Mouse (Mus musculus) liver, embryonic 12.5 days (tissue): Measurements from ENCODE around the gene Dnah2. TPM values are rescaled to one million over a fixed set of nuclear protein-coding genes. Genes with fewer than 3 reads are reported as not detected.

Source experiments
- ATAC-seq: fragments of 200-750 bp; cut with Nextera tagmentation; 2 replicates; pipeline ENCODE4 v1.8.0; 2017; ENCODE audit warnings: moderate number of reproducible peaks, mild to moderate bottlenecking, moderate library complexity
- H3K27ac ChIP-seq: fragments of 300-500 bp; sonication (generic); 2 replicates; pipeline ENCODE4 v1.5.1; 2016; ENCODE audit warnings: mild to moderate bottlenecking
- H3K27me3 ChIP-seq: fragments of 300-500 bp; sonication (generic); replicated peaks from 2 replicates; pipeline ENCODE4 v1.6.1; 2016; ENCODE audit warnings: mild to moderate bottlenecking, moderate library complexity
- H3K36me3 ChIP-seq: fragments of 300-500 bp; sonication (generic); 2 replicates; pipeline ENCODE4 v1.6.1; 2016; ENCODE audit warnings: mild to moderate bottlenecking, moderate library complexity
- H3K4me1 ChIP-seq: fragments of 300-500 bp; sonication (generic); 2 replicates; pipeline ENCODE4 v1.6.1; 2016
- H3K4me2 ChIP-seq: fragments of 300-500 bp; sonication (generic); 2 replicates; pipeline ENCODE4 v1.6.1; 2016; ENCODE audit warnings: mild to moderate bottlenecking, moderate library complexity
- H3K4me3 ChIP-seq: fragments of 300-500 bp; sonication (generic); 2 replicates; pipeline ENCODE4 v1.5.1; 2016; ENCODE audit warnings: mild to moderate bottlenecking, moderate library complexity
- H3K9ac ChIP-seq: fragments of 300-500 bp; sonication (generic); 2 replicates; pipeline ENCODE4 v1.6.1; 2016; ENCODE audit warnings: mild to moderate bottlenecking, moderate library complexity
- H3K9me3 ChIP-seq: fragments of 300-500 bp; sonication (generic); replicated peaks from 2 replicates; pipeline ENCODE4 v1.6.1; 2016; ENCODE audit warnings: mild to moderate bottlenecking, moderate library complexity
- WGBS: fragments of 180-500 bp; shearing (Covaris S2); methylation state at CpG from one replicate; pipeline ENCODE4 v1.1.7; 2016; ENCODE audit not compliant: insufficient replicate concordance; 5-methylcytosine and 5-hydroxymethylcytosine counted together
- polyA plus RNA-seq: library from polyadenylated mRNA; unstranded; fragments of >200 nt; fragmentation: Nextera tagmentation; extraction: Ambion mirVana; gene quantifications from 2 replicates; pipeline ENCODE4 v1.2.1, GENCODE M21; 2016

Gene Dnah2
- polyA plus RNA-seq, 1 experiment from 2014 or later: 0.06 TPM

DNA sequence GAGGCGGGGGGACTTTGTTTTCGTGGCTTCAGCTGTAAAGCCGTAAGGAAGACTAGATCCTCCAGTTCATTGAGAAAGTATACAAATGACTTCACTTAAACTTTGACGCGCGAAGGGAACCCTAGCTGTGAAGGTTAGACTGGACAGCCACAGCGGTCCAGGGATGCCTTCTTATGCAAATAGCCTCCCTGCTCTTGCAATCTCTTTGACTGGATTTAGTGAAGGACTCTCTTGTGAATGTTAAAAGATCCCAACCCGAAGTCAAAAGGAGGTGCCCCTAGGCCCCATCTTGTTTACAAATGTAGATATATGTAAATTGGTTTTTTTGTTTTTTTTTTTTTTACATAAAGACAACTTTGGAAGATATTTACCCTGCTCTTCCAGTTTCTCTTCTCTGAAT lies 32.9 kb upstream of the Dnah2 start:
- H3K4me1 ChIP-seq: peaks cover 74% of the 10 kb centered on the region
- 1% methylated on average over 8 of the region's 8 CpGs for WGBS

DNA sequence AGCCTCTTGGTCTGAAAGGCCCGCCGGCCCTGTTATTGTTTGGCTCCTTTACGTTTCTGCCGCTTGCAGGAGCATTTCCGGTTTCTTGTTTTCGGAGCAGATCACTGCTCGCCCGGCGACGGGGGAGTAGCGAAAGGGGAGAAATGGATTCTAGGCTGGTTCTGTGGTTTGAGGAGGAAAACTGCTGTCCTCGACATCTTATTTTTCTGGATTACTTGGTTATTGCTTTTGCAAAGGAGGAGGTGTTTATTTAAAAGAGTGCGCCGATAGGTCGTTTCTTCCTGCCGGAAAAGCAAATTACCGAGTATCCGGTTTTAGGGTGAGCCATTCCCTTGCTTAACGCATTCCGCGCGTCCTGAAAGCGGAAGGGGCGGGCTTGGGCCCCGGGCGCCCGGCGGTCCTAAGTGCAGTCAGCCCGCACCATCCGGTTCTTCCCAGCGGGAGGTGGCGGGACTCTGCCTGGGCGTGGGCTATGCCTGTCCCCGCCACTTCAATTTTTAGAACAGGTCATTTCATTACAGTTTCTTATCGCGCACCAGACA lies 32.3 kb upstream of the Dnah2 start:
- Histone ChIP-seq H3K4me2 (peak overlapping the region; percentile 96), H3K9ac (peak overlapping the region; percentile 89), H3K27me3 (no peaks in the 10 kb centered on the region), H3K9me3 (no peaks in the 10 kb centered on the region), H3K4me3 (peak overlapping the region; percentile 86), H3K27ac (peak overlapping the region; percentile 95), H3K36me3 (peaks cover 33% of the 10 kb centered on the region), H3K4me1 (peaks cover 74% of the 10 kb centered on the region)
- WGBS: under 1% methylated on average over 36 of the region's 36 CpGs
- peak; percentile 84 for ATAC-seq

More for the DNA sequence above, 32.9 kb upstream of the Dnah2 start:
- peak overlapping the region; percentile 95 for H3K27ac ChIP-seq
- peak overlapping the region; percentile 86 for H3K4me3 ChIP-seq
- H3K27me3 ChIP-seq: no peaks in the 10 kb centered on the region
- H3K4me2 ChIP-seq: peak overlapping the region; percentile 96
- peak overlapping the region; percentile 89 for H3K9ac ChIP-seq
- no peak for ATAC-seq
- no peaks in the 10 kb centered on the region for H3K9me3 ChIP-seq
- H3K36me3 ChIP-seq: peaks cover 32% of the 10 kb centered on the region

DNA sequence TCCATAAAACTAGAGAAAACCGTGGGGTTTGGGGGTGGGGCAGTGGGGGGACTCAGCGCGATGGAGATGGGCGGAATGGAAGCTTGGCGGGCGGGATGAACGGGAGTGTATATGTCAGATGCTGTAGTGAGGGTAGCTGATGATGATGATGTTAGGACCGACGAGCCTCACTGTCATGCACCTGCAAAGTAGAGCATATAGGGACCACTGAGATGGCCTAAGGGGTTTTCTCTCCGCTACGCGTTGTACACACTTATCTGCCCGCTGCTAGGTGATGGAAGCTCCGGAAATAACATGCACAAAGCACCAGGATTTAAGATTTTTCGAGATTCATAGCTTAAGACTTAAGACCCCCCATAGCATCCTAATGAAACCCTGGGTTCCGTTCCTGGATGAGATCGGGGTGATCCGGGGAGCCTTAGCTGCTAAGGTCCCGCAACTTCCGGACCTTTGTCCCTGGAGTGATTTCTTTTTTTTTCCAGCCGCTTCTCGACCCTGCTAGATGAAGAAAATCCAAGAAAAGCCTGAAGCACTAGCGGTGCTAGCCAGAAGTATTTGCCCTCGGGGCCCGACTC lies 31.7 kb upstream of the Dnah2 start:
- Histone ChIP-seq H3K27me3 (no peaks in the 10 kb centered on the region), H3K4me1 (peaks cover 74% of the 10 kb centered on the region), H3K9me3 (no peaks in the 10 kb centered on the region), H3K4me3 (peak overlapping the region; percentile 86), H3K27ac (peak overlapping the region; percentile 95), H3K9ac (peak overlapping the region; percentile 89), H3K4me2 (peak overlapping the region; percentile 96), H3K36me3 (peaks cover 38% of the 10 kb centered on the region)
- no peak for ATAC-seq
- 1% methylated on average over 25 of the region's 25 CpGs for WGBS

DNA sequence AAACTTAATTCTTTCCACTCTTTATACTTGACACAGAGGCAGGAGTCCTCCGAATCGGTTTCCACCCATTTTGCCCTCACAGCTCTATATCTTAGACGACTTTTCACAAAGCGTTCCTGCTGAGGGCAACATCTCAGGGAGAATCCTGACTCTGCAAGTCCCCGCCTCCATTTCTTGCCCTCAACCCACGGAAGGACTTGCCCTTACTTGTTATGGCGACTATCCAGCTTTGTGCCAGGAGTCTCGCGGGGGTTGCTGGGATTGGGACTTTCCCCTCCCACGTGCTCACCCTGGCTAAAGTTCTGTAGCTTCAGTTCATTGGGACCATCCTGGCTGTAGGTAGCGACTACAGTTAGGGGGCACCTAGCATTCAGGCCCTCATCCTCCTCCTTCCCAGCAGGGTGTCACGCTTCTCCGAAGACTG lies 31.2 kb upstream of the Dnah2 start, which contains the start of the genes Wrap53 and Trp53:
Gene Wrap53, minus strand, starts transcription at position 165 of the 424 bp plus-strand sequence.
Gene Trp53, plus strand, starts transcription at position 269 of the 424 bp plus-strand sequence.
- Histone ChIP-seq H3K36me3 (peaks cover 43% of the 10 kb centered on the region), H3K4me1 (peaks cover 74% of the 10 kb centered on the region), H3K9me3 (no peaks in the 10 kb centered on the region), H3K4me2 (peak within 1 kb of the TSS; percentile 96), H3K27me3 (no peaks in the 10 kb centered on the region), H3K4me3 (peak within 1 kb of the TSS; percentile 86), H3K27ac (peak within 1 kb of the TSS; percentile 95), H3K9ac (peak within 1 kb of the TSS; percentile 89)
- peak; percentile 55 for ATAC-seq
- under 1% methylated on average over 13 of the region's 13 CpGs for WGBS

DNA sequence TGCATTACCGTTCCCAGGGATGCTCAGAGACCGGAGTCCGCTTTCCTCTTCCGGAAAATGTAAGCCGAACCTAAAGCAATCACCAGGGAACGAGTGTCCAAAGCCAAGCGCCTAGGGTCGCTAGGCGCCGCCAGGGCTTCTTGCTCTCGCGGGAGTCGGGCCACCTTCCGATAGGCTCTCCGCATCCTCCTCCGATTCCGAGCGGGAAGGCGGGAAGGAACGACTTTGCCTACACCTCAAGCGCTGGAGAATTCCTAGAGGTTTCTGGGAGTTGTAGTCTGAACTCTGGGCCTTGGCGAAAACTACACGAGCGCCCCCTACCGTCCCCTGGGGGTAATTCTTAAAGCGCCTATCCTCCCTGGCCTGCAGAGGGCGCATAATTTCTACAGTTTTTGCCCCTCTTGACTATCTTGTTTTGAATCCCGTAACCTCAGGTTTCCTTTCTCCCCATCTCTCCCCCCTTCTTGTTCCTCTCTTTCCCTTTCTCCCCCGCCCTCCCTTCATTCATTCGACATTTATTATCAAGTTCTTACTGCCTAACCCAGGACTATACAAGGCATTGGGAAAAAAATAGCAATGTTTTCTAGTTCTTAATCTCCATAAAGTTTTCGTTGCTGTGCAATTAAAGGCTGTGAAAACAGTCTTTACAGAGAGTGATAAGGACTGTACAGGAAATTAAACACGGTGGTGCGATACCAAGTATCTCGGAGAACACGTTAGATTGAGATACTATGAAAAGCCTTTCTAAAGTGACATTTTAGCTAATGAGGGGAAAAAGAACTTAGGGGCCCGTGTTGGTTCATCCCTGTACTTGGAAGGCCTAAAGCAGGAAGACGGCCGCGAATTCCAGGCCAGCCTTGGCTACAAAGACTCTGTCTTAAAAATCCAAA lies 30.5 kb upstream of the Dnah2 start:
- Histone ChIP-seq H3K27me3 (no peaks in the 10 kb centered on the region), H3K27ac (peak overlapping the region; percentile 95), H3K36me3 (peaks cover 45% of the 10 kb centered on the region), H3K9ac (peak overlapping the region; percentile 89), H3K4me1 (peaks cover 74% of the 10 kb centered on the region), H3K4me3 (peak overlapping the region; percentile 86), H3K9me3 (no peaks in the 10 kb centered on the region), H3K4me2 (peak overlapping the region; percentile 96)
- peak; percentile 80 for ATAC-seq
- WGBS: 1% methylated on average over 39 of the region's 39 CpGs

DNA sequence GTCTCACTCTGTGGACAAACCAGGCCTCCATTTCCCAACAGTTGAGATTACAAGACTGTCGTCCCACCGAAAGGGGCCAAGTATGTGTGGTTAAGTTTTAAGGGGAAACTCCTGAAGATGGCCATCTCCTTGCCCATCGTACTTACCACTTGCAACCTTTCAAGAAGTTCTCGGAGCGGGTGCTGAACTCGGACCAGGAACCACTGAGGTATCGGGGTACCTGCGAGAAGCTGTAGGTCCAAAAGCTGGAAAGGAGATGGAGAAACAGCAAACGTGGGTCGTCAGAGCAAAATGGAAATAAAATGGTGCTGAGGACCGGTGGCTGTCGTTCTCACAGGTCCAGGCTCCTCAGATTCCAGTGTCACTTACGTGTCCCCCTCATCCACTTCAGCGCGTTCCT lies 29.4 kb upstream of the Dnah2 start:
- Histone ChIP-seq H3K4me2 (peak overlapping the region; percentile 96), H3K4me1 (peaks cover 66% of the 10 kb centered on the region), H3K9ac (peak overlapping the region; percentile 89), H3K27me3 (no peaks in the 10 kb centered on the region), H3K27ac (peak overlapping the region; percentile 95), H3K4me3 (peak overlapping the region; percentile 86), H3K9me3 (no peaks in the 10 kb centered on the region), H3K36me3 (peaks cover 45% of the 10 kb centered on the region)
- WGBS: 7% methylated on average over 15 of the region's 15 CpGs
- no peak for ATAC-seq

DNA sequence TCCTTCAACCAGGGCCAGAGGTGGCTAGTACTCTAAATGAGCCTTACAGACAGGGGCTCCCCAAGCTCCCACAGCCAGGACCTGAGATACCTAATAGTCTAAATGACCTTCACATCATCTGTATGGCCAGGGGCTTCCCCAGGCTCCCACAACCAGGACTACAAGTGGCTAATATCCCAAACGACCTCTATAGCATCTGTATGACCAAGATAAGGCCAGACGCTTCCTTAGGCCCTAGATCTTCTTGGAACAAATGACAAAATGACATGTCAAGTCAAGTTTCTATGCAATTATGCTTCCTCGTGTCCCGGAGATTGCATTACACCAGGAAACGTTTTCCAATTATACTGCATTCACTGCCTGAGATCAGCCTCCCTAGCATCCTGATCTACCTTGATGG lies 27.4 kb upstream of the Dnah2 start:
- Histone ChIP-seq H3K4me2 (peak overlapping the region; percentile 96), H3K27me3 (no peaks in the 10 kb centered on the region), H3K27ac (peak overlapping the region; percentile 95), H3K9ac (peak overlapping the region; percentile 89), H3K9me3 (no peaks in the 10 kb centered on the region), H3K36me3 (peaks cover 57% of the 10 kb centered on the region), H3K4me1 (peaks cover 65% of the 10 kb centered on the region), H3K4me3 (peak overlapping the region; percentile 86)
- no peak for ATAC-seq
- WGBS: 24% methylated on average over 5 of the region's 5 CpGs

DNA sequence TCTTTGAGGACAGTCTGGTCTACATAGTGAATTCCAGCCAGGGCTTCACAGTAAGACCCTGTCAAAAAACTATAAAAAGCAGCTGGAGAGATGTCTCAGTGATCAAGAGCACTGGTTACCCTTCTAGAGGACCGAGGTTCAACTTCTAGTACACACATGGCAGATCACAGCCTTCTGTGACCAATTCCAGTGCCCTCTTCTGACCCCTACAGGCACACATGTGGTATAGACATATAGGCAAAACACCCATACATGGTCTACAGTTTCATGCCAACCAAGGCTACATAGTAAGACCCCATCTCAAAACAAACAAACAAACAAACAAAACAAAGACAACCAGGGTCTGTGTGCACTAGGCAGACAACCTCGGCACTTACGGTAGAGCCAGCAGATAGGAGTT lies 26.3 kb upstream of the Dnah2 start:
- H3K9me3 ChIP-seq: no peaks in the 10 kb centered on the region
- no peak overlapping the region for H3K4me3 ChIP-seq
- H3K9ac ChIP-seq: no peak overlapping the region
- peak overlapping the region; percentile 38; the same call in 1 of the 2 replicates for H3K27ac ChIP-seq
- peak overlapping the region; percentile 3; the same call in 1 of the 2 replicates for H3K4me2 ChIP-seq
- H3K27me3 ChIP-seq: no peaks in the 10 kb centered on the region
- peaks cover 76% of the 10 kb centered on the region for H3K4me1 ChIP-seq
- H3K36me3 ChIP-seq: peaks cover 68% of the 10 kb centered on the region
- ATAC-seq: no peak
- WGBS: 54% methylated on average over 3 of the region's 3 CpGs

DNA sequence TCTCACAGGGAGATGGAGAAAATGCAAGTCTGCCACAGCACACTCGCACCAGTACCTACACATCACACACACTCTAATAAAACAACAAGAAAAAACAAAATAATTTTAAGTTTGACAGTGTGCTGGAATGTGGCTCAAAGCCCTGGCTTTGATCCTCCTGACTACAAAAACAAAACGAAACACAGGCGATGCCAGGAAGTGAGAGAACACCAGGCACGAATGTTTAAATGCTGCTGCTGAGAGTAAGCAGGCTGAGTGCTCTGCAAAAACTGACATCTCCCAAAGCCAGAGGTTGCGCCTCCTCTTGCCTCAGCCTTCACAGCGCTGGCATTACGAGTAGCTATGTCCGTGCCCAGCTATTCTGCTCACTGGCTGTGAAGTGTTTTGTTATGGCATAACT lies 16.2 kb upstream of the Dnah2 start:
- H3K4me2 ChIP-seq: no peak overlapping the region
- no peak for ATAC-seq
- no peak overlapping the region for H3K27ac ChIP-seq
- peaks cover 94% of the 10 kb centered on the region for H3K36me3 ChIP-seq
- H3K9me3 ChIP-seq: no peaks in the 10 kb centered on the region
- H3K27me3 ChIP-seq: peaks cover 26% of the 10 kb centered on the region
- no peak overlapping the region for H3K9ac ChIP-seq
- H3K4me1 ChIP-seq: peaks cover 21% of the 10 kb centered on the region
- WGBS: 85% methylated on average over 8 of the region's 8 CpGs
- no peak overlapping the region for H3K4me3 ChIP-seq

DNA sequence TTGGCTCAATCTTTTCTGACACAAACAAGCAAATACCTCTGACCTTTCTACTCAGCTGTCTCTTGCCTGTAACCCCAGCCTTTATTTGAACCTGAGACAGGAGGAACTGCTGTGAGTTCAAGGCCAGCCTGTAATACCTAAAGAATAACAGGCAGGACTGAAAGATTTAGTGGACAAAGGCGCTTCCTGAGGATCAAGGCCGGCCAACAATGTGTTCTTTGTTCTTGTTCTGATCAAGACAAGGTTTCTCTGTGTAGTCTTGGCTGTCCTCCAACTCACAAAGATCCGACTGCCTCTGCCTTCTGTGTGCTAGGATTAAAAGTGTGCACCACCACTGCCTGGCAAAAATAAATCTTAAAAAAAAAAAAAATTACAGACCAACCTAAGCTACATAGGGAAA lies 15.5 kb upstream of the Dnah2 start:
- peaks cover 21% of the 10 kb centered on the region for H3K4me1 ChIP-seq
- peaks cover 86% of the 10 kb centered on the region for H3K36me3 ChIP-seq
- no peak overlapping the region for H3K9ac ChIP-seq
- 82% methylated on average over 3 of the region's 3 CpGs for WGBS
- no peak overlapping the region for H3K4me3 ChIP-seq
- H3K4me2 ChIP-seq: no peak overlapping the region
- H3K27me3 ChIP-seq: peaks cover 34% of the 10 kb centered on the region
- no peak for ATAC-seq
- H3K27ac ChIP-seq: no peak overlapping the region
- no peaks in the 10 kb centered on the region for H3K9me3 ChIP-seq

DNA sequence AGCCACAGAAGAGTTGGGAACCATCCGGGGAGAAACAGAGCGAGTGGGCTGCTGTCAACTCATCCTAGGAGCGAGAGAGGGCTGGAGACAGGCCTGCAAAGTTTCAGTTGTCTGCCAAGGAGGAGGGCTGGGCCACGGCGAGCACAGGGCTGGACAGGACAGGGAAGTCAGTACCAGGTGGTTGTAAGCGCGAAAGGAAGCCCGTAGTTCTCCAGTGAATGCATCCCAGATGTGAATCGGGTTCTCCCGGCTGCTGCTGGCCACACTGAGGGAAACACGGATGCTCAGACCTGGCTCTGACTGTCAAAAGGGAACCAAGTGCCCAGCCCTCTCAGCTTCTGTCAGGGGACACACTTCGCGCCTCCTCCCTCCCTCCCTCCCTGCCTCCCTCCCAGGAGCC lies 14.5 kb upstream of the Dnah2 start:
- Histone ChIP-seq H3K9ac (no peak overlapping the region), H3K27me3 (peaks cover 44% of the 10 kb centered on the region), H3K4me3 (no peak overlapping the region), H3K4me1 (peaks cover 31% of the 10 kb centered on the region), H3K4me2 (no peak overlapping the region), H3K36me3 (peaks cover 78% of the 10 kb centered on the region), H3K9me3 (no peaks in the 10 kb centered on the region), H3K27ac (no peak overlapping the region)
- ATAC-seq: no peak
- WGBS: 75% methylated on average over 13 of the region's 13 CpGs
